Mouse (Mus musculus) induced T-regulatory cell, adult 2 months (primary cell): ENCODE data around the gene Olfr1201.

Source experiments
- DNase-seq: peaks from one replicate; pipeline ENCODE4 v3.0.0-alpha.2; 2012; ENCODE audit warnings: low read depth

Olfr1201 gene

DNA sequence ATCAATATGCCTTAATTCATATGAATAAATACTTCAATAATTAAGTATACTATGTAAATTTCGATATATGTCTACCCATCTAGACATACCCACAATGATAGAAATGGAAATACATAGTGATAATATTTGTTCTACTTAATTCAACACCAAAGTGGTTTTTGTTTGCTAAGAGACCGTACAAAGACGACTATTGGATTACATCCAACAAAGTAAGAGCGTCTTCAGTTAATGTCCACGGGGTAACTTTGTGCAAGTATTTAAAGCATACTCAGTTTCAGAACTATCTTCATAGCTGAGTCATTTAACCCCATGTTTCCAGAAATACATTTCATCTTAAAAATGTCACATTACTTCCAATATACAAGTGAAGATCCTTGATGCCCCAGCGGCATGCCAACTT, at the start of gene Olfr1201:
Gene Olfr1201 (plus strand): TSS at position 301 of the 400 bp plus-strand sequence.
- DNase-seq = no peak

DNA sequence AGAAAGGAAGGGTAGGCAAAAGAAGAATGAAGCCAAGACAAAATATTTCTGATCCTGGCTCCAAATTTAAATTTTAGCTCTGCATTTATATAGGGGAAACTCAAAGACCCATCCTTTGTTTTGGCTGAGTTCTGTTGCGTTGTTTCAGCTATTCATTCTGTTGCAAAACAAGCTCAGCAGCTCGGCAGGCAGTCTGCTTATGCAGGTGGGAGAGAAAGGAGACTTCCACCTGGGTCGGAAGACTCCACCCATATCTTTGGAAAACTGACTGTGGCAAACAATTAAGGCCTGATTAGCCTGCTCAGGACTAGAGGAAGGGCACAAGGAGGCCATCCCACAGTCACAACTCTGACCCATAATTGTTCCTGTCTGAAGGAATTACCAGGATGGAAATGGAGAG, 49.5 kb upstream of the Olfr1201 start:
- DNase-seq = no peak

DNA sequence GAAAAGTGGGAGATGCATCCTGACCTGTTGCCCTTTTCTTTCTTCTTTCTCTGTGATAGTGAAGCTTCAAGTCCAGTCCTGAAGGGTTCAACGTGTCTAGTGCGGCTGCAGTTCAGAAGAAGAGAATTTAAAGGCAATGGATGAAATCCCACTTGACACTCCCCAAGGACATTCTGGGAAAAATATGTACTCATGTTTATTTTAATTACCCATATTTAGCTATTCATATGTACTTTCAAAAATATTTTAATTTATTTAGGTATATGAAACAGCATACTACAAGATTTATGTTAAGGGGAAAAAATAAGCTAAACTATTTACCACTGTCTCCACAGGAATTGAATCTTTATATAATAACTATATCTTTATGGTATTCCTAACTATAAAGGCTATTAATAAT, 41.6 kb upstream of the Olfr1201 start, which contains the start of gene Olfr1198:
Gene Olfr1198 (minus strand): TSS at position 101 of the 400 bp plus-strand sequence.
- no peak for DNase-seq

DNA sequence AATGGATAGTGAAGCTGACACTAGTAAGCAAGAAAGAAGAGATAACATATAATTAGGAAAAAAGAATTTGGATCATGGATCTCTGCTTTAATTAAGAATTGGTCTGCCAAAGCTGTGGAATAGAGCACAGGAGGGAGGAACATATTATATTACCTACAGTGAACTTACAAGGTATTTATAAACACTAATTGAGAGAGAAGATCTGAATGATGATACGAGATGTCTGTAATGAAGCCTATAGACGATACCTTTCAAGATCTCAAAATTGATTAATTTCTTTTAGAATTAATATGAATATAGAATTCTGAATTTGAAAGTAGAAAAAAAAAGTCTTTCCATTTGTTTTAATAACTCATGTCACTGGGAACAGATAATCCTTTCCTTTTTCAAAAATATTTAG, 32.5 kb upstream of the Olfr1201 start, which contains the start of gene Olfr1199:
Gene Olfr1199 (minus strand): TSS at position 101 of the 400 bp plus-strand sequence.
- DNase-seq = no peak

DNA sequence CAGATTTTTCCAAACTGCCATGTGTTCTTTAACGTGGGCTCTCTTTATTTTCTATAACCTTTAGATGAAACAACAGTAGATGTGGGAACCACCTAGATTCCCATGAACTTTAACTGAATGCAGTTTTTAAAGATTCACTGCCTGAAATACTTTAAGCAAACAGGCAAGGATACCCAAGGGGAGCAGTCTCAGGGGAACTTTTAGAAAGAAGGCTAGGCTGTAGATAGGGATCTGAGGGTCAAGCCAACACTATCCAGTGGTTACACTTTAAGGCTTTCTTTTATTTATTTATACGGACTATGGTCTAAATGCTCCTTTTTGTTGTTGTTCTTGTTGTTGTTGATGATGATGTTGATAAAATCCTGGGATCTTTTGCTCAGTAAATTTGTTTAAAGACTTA, 22.4 kb upstream of the Olfr1201 start, which contains the start of gene Olfr1200:
Gene Olfr1200 (minus strand): TSS at position 101 of the 400 bp plus-strand sequence.
- no peak for DNase-seq

DNA sequence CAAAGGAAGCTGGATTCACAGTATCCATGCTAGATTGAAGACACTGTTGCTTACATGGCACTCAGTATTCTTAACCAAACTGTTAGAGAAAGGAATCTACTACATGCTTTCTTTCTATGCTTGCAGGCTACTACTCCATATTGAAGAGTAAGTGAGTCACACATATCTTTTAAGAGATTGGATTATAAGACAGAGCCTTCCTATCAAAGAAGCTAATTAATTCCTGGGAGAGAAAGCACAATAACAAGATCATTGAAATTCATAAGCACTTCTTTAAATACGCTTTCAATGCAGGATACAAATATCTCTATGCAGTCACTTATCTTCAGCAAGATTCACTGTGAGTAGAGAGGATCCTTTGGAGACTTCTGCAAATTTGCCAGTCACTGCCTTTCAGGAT, 21.4 kb downstream of the Olfr1201 start, which contains the start of gene Olfr1202:
Gene Olfr1202 (plus strand): TSS at position 301 of the 400 bp plus-strand sequence.
- no peak for DNase-seq

DNA sequence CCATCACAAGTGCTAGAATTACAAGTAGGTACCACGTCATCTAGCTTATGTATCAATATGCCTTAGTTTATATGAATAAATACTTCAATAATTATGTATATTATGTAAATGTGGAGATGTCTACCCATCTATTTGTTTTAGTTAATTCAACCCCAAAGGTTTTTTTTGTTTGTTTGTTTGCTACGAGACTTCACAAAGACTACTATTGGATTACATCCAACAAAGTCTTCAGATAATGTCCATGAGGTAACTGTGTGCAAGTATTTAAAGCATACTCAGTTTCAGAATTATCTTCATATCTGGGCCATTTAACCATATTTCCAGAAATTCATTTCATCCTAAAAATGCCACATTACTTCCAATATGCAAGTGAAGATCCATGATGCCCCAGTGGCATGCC, 36.6 kb downstream of the Olfr1201 start, which contains the start of gene Olfr1205:
Gene Olfr1205 (plus strand): TSS at position 301 of the 400 bp plus-strand sequence.
- DNase-seq = no peak

DNA sequence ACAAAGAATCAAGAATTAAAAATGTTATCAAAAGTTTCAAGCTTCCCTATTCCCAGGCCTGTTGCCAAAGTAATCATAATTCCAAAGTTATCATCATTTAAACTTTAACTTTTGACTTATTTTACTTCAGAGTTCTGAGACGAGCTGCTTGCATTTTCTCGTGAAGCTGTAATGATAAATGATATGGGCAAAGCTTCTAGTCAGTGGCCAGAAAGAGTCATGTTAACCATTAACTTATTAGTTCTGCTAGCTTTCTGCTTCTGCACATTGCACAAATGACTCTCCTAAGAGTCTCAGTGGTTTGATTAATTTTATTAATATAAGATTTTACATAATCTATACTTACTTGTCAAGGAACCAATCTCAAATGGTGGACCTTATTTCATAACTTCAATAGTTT, 45.6 kb downstream of the Olfr1201 start:
- no peak for DNase-seq
